Mouse (Mus musculus) right cerebral cortex, adult 2 months (tissue): ENCODE data around the gene Adck1.

ENCODE experiments used
- DNase-seq, 2 experiments: peaks; one replicate each; pipeline ENCODE4 v3.0.0; 2021 to 2022; ENCODE audit warnings: low spot score in 2 of 2

Adck1 gene

DNA sequence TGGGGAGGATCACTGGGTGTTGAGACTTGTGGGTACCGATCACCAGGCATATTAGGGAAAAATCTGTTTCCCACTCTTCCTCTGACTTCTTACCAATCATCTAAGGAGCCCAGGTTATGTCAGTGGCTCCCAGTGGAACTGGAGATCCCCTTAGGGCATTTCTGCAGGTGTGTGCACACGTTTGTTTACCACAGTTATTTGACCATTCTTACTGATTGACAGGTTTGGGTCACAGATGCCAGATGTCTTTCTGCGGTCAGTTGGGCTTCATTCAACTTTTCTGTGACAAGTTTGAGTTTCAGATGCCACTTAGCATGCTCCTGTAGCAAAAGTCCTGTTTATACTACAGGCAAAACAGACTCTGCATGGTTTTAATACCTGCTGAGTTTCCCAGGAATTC, 112.5 kb downstream of the Adck1 start:
- DNase-seq: no peak

GRCm38 (mm10) chr12:88473796-88474195, 113.4 kb downstream of the Adck1 start:
- no peak for DNase-seq

- no peak for DNase-seq
Measured at GRCm38 (mm10) chr12:88475833-88476232, 115.5 kb downstream of the Adck1 start.

DNA sequence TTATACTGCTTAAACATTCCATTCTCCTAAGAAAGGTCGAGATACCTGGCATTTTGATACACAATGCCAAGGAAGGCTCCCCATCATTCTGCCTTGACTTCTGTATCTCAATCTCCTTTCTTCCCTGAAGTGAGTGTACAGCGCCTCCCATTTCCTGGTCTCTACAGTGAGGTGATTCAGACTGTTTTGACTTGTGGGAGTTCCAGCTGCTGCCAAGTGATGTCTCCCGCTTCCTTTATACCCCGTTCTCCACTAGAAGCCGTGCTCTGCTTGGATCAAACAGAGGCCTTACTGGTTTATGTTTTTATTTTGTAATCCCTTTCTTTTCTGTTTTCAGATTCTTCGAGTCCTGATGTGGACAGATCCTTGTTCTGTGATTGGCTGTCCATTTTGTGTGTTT, 116.3 kb downstream of the Adck1 start:
- no peak for DNase-seq

DNA sequence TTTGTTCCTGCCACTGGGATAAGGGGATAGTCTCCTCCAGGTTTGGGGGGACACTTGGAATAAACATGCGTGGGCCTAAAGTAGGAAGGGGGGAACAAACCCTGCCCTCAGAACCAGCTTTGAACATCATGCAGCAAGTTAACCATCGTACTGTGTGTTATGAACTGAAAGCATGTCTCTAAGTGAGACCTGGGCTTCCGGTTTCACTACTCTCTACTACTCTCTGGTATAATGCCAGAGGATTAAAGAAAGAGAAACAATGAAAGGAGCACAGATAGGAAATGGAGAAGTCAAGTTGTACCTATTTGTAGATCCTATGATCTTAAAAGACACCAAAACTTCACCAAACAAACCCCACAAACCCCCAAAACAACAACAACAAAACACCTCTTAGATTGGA, 121.3 kb downstream of the Adck1 start:
- DNase-seq: no peak

- no peak for DNase-seq
Measured at GRCm38 (mm10) chr12:88490881-88491280, 130.5 kb downstream of the Adck1 start.
